Mouse (Mus musculus) lung, postnatal 0 days (tissue): Measurements from ENCODE around the gene Arhgef19.

Experiments
- CTCF ChIP-seq: IDR thresholded peaks from 2 replicates; pipeline ENCODE4 v1.5.1; 2016; ENCODE audit warnings: antibody characterized with exemption, mild to moderate bottlenecking
- EP300 ChIP-seq: IDR thresholded peaks from 2 replicates; pipeline ENCODE4 v1.6.1; 2016; ENCODE audit warnings: antibody characterized with exemption, mild to moderate bottlenecking, control low read depth

DNA sequence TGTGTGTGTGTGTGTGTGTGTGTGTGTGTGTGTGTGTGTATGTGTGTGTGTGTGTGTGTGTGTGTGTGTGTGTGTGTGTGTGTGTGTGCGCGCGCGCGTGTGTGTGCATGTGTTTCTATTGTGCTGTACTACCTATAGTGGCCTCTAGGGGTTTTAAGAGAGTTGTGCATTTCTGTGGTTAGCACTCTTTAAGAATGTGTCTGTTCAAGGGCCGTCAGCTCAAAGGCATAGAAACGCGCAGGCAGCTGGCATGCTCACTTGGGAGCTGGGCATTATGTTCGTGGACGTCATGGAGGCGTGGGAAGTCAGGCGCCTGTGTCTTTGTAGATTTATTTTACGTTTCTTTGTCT, 41.6 kb upstream of the Arhgef19 start:
- TF ChIP-seq CTCF (no peak; the same call in 1 of the 2 replicates), EP300 (no peak)
